Mouse (Mus musculus): ENCODE measurements at regions not wholly inside any gene's neighbourhood (a gene's known extent, or its start where the extent isn't known, plus 50 kb on each side); places are given as distances from the start of the nearest gene placed in this dataset.

- DNase-seq (ENCODE audit: low read depth, low spot score), result no peak
- H3K9me3 ChIP-seq (replicated peaks; ENCODE audit: insufficient read depth, low read length), result no peaks in the 10 kb centered on the region
Observed at GRCm38 (mm10) chr17:7677301-7677700, 149.8 kb downstream of the Fndc1 start.

GRCm38 (mm10) chr17:7676776-7677175 lies 150.3 kb downstream of the Fndc1 start:
- DNase-seq (ENCODE audit: low read depth, low spot score), result no peak
- Histone ChIP-seq H3K9me3 (replicated peaks; ENCODE audit: insufficient read depth, low read length) (no peaks in the 10 kb centered on the region), H3K27me3 (ENCODE audit: control insufficient read depth in 1 of 2, insufficient read depth in 2 of 2, low read length in 2 of 2) (no peaks in the 10 kb centered on the region), H3K27ac (ENCODE audit: control insufficient read depth, low read depth, low read length) (no peak overlapping the region), H3K79me2 (ENCODE audit: control insufficient read depth, insufficient read depth, low read length, poor library complexity) (no peaks in the 10 kb centered on the region), H3K36me3 (ENCODE audit: control insufficient read depth in 1 of 2, insufficient read depth in 2 of 2, low read length in 2 of 2) (no peaks in the 10 kb centered on the region), H3K4me3 (ENCODE audit: control insufficient read depth in 1 of 2, insufficient read depth in 1 of 2, low read depth in 2 of 2, low read length in 2 of 2) (no peak overlapping the region), H3K9ac (ENCODE audit: control insufficient read depth, low read depth, low read length, poor library complexity, severe bottlenecking) (no peak overlapping the region), H3K4me1 (ENCODE audit: control insufficient read depth in 1 of 2, insufficient read depth in 2 of 2, low read length in 2 of 2) (no peaks in the 10 kb centered on the region)
- no peak for TF ChIP-seq ZKSCAN1 (IDR thresholded peaks at IDR 0.05; ENCODE audit: low read depth, low read length)
- no peak for TF ChIP-seq EP300 (IDR thresholded peaks at IDR 0.05; ENCODE audit: low read depth in 1 of 2, low read length in 2 of 2)
- no peak for TF ChIP-seq USF1 (IDR thresholded peaks at IDR 0.05; ENCODE audit: low read depth, low read length)
- no peak for TF ChIP-seq MXI1 (IDR thresholded peaks at IDR 0.05; ENCODE audit: low read depth, low read length)
- no peak for TF ChIP-seq GATA1 (IDR thresholded peaks at IDR 0.05; ENCODE audit: low read depth, low read length)
- no peak for TF ChIP-seq CHD1 (IDR thresholded peaks at IDR 0.05; ENCODE audit: low read depth, low read length)
- no peak for TF ChIP-seq KAT2A (conservative IDR thresholded peaks at IDR 0.05; ENCODE audit: low read depth, low read length)
- TF ChIP-seq UBTF (IDR thresholded peaks at IDR 0.05; ENCODE audit: borderline replicate concordance, insufficient read depth, low read depth, low read length), result no peak
- TF ChIP-seq POLR2AphosphoS5 (IDR thresholded peaks at IDR 0.05; ENCODE audit: borderline replicate concordance, low read depth, low read length), result no peak
- TF ChIP-seq RAD21 (IDR thresholded peaks at IDR 0.05; ENCODE audit: low read depth, low read length), result no peak
- no peak for TF ChIP-seq ZNF384 (IDR thresholded peaks at IDR 0.05; ENCODE audit: low read depth, low read length)
- TF ChIP-seq MYB (IDR thresholded peaks at IDR 0.05; ENCODE audit: low read depth, low read length), result no peak
- no peak for TF ChIP-seq MAX (IDR thresholded peaks at IDR 0.05; ENCODE audit: low read length)
- TF ChIP-seq MEF2A (IDR thresholded peaks at IDR 0.05; ENCODE audit: extremely low read depth, insufficient replicate concordance, low read depth, low read length, poor library complexity, severe bottlenecking), result no peak
- no peak for TF ChIP-seq NELFE (IDR thresholded peaks at IDR 0.05; ENCODE audit: low read depth, low read length)
- TF ChIP-seq SIN3A (IDR thresholded peaks at IDR 0.05; ENCODE audit: low read length), result no peak

More at GRCm38 (mm10) chr17:7677301-7677700, 149.8 kb downstream of the Fndc1 start:
- Histone ChIP-seq H3K27me3 (ENCODE audit: control insufficient read depth in 1 of 2, insufficient read depth in 2 of 2, low read length in 2 of 2) (no peaks in the 10 kb centered on the region), H3K4me3 (ENCODE audit: control insufficient read depth in 1 of 2, insufficient read depth in 1 of 2, low read depth in 2 of 2, low read length in 2 of 2) (no peak overlapping the region), H3K27ac (ENCODE audit: control insufficient read depth, low read depth, low read length) (no peak overlapping the region), H3K36me3 (ENCODE audit: control insufficient read depth in 1 of 2, insufficient read depth in 2 of 2, low read length in 2 of 2) (no peaks in the 10 kb centered on the region), H3K9ac (ENCODE audit: control insufficient read depth, low read depth, low read length, poor library complexity, severe bottlenecking) (no peak overlapping the region), H3K4me1 (ENCODE audit: control insufficient read depth in 1 of 2, insufficient read depth in 2 of 2, low read length in 2 of 2) (no peaks in the 10 kb centered on the region), H3K79me2 (ENCODE audit: control insufficient read depth, insufficient read depth, low read length, poor library complexity) (no peaks in the 10 kb centered on the region)
- no peak for TF ChIP-seq EP300 (IDR thresholded peaks at IDR 0.05; ENCODE audit: low read depth in 1 of 2, low read length in 2 of 2)
- no peak for TF ChIP-seq POLR2A (IDR thresholded peaks at IDR 0.05; ENCODE audit: control insufficient read depth in 1 of 2, insufficient read depth in 1 of 2, low read depth in 1 of 2, low read length in 2 of 2, poor library complexity in 1 of 2)
- TF ChIP-seq MYB (IDR thresholded peaks at IDR 0.05; ENCODE audit: low read depth, low read length), result no peak
- TF ChIP-seq GATA1 (IDR thresholded peaks at IDR 0.05; ENCODE audit: low read depth, low read length), result no peak
- no peak for TF ChIP-seq MAX (IDR thresholded peaks at IDR 0.05; ENCODE audit: low read length)
- no peak for TF ChIP-seq JUND (IDR thresholded peaks at IDR 0.05; ENCODE audit: low read depth, low read length)
- no peak for TF ChIP-seq CTCF (IDR thresholded peaks at IDR 0.05 in 2 of 3, conservative IDR thresholded peaks at IDR 0.05 in 1 of 3; ENCODE audit: control insufficient read depth in 1 of 3, insufficient read depth in 1 of 3, low read depth in 2 of 3, low read length in 3 of 3, poor library complexity in 1 of 3, severe bottlenecking in 1 of 3)
- no peak for TF ChIP-seq USF2 (IDR thresholded peaks at IDR 0.05; ENCODE audit: borderline replicate concordance in 1 of 2, insufficient read depth in 1 of 2, low read depth in 1 of 2, low read length in 2 of 2)
- no peak for TF ChIP-seq NELFE (IDR thresholded peaks at IDR 0.05; ENCODE audit: low read depth, low read length)
- TF ChIP-seq USF1 (IDR thresholded peaks at IDR 0.05; ENCODE audit: low read depth, low read length), result no peak
- no peak for TF ChIP-seq SMC3 (IDR thresholded peaks at IDR 0.05; ENCODE audit: low read depth, low read length)
- no peak for TF ChIP-seq MYC (IDR thresholded peaks at IDR 0.05; ENCODE audit: low read depth, low read length)
- no peak for TF ChIP-seq ELF1 (IDR thresholded peaks at IDR 0.05; ENCODE audit: low read depth, low read length)
- no peak for TF ChIP-seq MAZ (IDR thresholded peaks at IDR 0.05; ENCODE audit: low read depth, low read length)
